Mouse (Mus musculus): Measurements from ENCODE around the gene Hif3a.

Hif3a gene

DNA sequence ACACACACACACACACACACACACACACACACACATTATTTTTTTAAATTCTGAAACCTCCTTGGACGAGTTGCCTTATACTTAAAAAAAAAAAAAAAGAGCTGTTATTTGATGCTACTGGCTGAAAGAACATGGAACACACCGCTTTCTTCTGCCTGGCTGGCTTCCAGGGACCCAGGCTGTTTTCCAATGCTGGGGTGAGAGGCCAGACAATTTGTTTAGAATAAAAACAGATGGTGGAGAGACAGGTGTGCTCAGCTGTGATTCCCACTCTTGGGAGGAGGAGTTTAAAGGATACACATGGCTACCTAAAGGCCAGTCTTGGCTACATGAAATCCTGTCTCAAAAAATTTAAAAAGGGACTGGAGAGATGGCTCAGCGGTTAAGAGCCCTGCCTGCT is 73.8 kb downstream of the Hif3a start:
- DNase-seq = no peak

DNA sequence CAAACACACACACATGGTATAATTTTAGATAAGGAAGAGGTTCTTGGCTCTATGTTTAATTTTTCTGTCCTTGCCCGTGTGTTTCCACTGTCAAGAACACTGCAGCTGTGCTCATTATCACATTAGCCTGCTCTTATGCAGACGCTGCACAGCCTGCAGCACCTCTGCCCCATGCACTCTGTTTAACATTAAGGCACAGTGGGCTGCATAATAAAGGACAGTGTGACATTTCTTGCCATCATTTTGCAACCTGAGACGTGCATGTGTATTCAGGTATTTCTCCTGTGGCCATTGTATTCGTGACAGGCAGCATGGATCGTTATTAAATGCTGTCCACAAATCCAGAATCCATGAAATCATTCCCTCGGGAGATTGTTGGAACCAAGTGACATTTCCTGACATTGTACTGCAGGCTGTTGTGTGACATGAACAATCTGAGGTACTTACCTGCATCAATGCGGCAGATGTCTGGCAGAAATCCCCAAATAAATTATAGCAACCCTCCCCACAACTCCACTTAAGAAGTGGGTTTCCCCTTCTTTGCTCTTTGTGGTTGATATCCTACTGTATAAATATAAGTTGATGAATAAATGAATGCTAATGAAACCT is 74.6 kb downstream of the Hif3a start:
- DNase-seq = no peak

DNA sequence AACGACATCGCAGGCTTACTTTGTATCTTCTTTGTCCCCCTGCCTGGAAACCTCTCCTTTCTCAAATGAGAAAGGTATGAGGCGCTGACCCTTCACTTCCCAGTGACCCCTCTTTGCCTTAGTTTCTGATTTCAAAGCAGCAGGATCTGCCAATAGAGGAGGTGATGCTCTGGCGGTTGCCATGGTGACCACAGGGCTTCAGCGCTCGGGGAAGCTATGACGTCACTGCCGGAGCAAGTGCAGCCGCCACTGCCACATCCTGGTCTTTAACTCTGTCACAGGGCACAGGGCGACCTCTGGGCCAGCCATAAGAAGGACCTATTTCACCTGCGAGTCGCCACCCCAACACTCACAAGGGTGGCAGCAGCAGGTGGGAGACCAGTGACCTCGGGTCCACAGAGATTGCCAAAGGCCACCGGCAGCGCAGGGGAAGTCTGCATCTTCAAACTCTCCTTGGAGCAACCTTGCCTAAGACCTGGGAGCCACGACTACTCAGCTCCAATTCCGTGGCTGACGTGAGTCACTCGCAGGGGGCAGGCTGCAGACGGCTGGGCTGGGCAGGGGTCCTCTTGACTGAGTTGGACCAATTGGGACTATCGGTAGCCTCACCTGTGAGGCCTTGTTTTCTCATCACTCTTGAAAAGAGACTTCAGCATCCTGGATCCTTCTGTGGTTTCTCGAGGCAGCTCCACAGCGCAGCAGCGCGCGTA is 79.2 kb downstream of the Hif3a start, which contains the start of gene Gm42372:
Gm42372 (plus strand) TSS at position 228 of the 710 bp plus-strand sequence.
- no peak for DNase-seq
